Mouse (Mus musculus) CH12.LX (cell line): ENCODE measurements around the gene Thumpd2. TPM values are rescaled to one million over a fixed set of nuclear protein-coding genes. Genes with fewer than 3 reads are reported as not detected.

Source experiments
- DNase-seq: peaks from one replicate; pipeline ENCODE4 v3.0.0-alpha.2; 2013; ENCODE audit errors: extremely low read depth
- H3K27ac ChIP-seq: 2 replicates; pipeline ENCODE4 v1.5.1; 2012; ENCODE audit warnings: low read depth, mild to moderate bottlenecking, control low read depth, moderate library complexity; ENCODE audit not compliant: insufficient read depth
- H3K27me3 ChIP-seq: replicated peaks from 2 replicates; pipeline ENCODE3; 2012; ENCODE audit warnings: inconsistent platforms
- H3K36me3 ChIP-seq, 2 experiments: replicated peaks in 1 of 2; 2 replicates each; pipeline versions ENCODE3 to v1.6.1; 2012; ENCODE audit warnings: inconsistent platforms in 1 of 2, low read length in 1 of 2, mild to moderate bottlenecking in 1 of 2, mixed read lengths in 1 of 2, moderate library complexity in 1 of 2; ENCODE audit not compliant: control insufficient read depth in 1 of 2, insufficient read depth in 1 of 2
- H3K4me1 ChIP-seq, 2 experiments: 2 replicates each; pipeline ENCODE4 v1.6.1; 2012; ENCODE audit warnings: inconsistent platforms in 1 of 2, moderate library complexity in 1 of 2; ENCODE audit not compliant: insufficient read depth in 2 of 2, control insufficient read depth in 1 of 2
- H3K4me2 ChIP-seq: 2 replicates; pipeline ENCODE4 v1.6.1; 2012; ENCODE audit warnings: low read depth, mild to moderate bottlenecking, control low read depth; ENCODE audit not compliant: poor library complexity, insufficient read depth, severe bottlenecking
- H3K4me3 ChIP-seq, 3 experiments: fragments of 150-350 bp in 1 of 3; sonication (generic) in 1 of 3; replicated peaks in 1 of 3; 2 replicates each; pipeline versions ENCODE3 to v1.5.1; 2011 to 2012; ENCODE audit warnings: low read depth in 2 of 3, low read length in 2 of 3, mild to moderate bottlenecking in 2 of 3, moderate library complexity in 2 of 3, control low read depth in 1 of 3, improper control_type of control experiment in 1 of 3, inconsistent platforms in 1 of 3, mixed read lengths in 1 of 3; ENCODE audit not compliant: poor library complexity in 1 of 3
- H3K79me2 ChIP-seq: replicated peaks from 2 replicates; pipeline ENCODE4 v1.6.1; 2012; ENCODE audit warnings: mild to moderate bottlenecking, moderate library complexity; ENCODE audit not compliant: control insufficient read depth, poor library complexity, insufficient read depth, severe bottlenecking; ENCODE audit errors: extremely low read depth
- H3K9ac ChIP-seq: 2 replicates; pipeline ENCODE4 v1.6.1; 2012; ENCODE audit warnings: low read depth, mild to moderate bottlenecking, control low read depth, moderate library complexity; ENCODE audit not compliant: insufficient read depth
- H3K9me3 ChIP-seq: replicated peaks from 2 replicates; pipeline ENCODE3; 2012; ENCODE audit warnings: low read length, inconsistent platforms, mixed read lengths
- BHLHE40 ChIP-seq: IDR thresholded peaks from 2 replicates; pipeline ENCODE4 v1.6.1; 2011; ENCODE audit warnings: mild to moderate bottlenecking, low read depth, low read length, improper control_type of control experiment
- CHD1 ChIP-seq: IDR thresholded peaks from 2 replicates; pipeline ENCODE4 v1.6.1; 2012; ENCODE audit warnings: low read depth, low read length, improper control_type of control experiment, inconsistent platforms
- EP300 ChIP-seq: IDR thresholded peaks from 2 replicates; pipeline ENCODE4 v1.6.1; 2011; ENCODE audit warnings: low read length, improper control_type of control experiment
- GABPA ChIP-seq: IDR thresholded peaks from 2 replicates; pipeline ENCODE4 v1.6.1; 2012; ENCODE audit warnings: low read depth, low read length, improper control_type of control experiment, inconsistent platforms; ENCODE audit not compliant: insufficient replicate concordance
- HCFC1 ChIP-seq: IDR thresholded peaks from 2 replicates; pipeline ENCODE4 v1.6.1; 2012; ENCODE audit warnings: low read depth, mild to moderate bottlenecking, inconsistent platforms, low read length, improper control_type of control experiment
- IRF4 ChIP-seq: IDR thresholded peaks from 2 replicates; pipeline ENCODE4 v1.6.1; 2014; ENCODE audit warnings: low read depth, mild to moderate bottlenecking, inconsistent platforms, low read length, improper control_type of control experiment
- MAFK ChIP-seq: IDR thresholded peaks from 2 replicates; pipeline ENCODE4 v1.6.1; 2011; ENCODE audit warnings: low read length, improper control_type of control experiment; ENCODE audit not compliant: insufficient replicate concordance
- MAX ChIP-seq: IDR thresholded peaks from 2 replicates; pipeline ENCODE4 v1.6.1; 2011; ENCODE audit warnings: low read length, improper control_type of control experiment
- MEF2A ChIP-seq: IDR thresholded peaks from 2 replicates; pipeline ENCODE4 v1.6.1; 2014; ENCODE audit warnings: low read depth, mild to moderate bottlenecking, inconsistent platforms, low read length, improper control_type of control experiment, borderline replicate concordance
- MXI1 ChIP-seq: IDR thresholded peaks from 2 replicates; pipeline ENCODE4 v1.6.1; 2011; ENCODE audit warnings: mild to moderate bottlenecking, low read depth, low read length, improper control_type of control experiment
- NELFE ChIP-seq: IDR thresholded peaks from 2 replicates; pipeline ENCODE4 v1.6.1; 2011; ENCODE audit warnings: low read depth, low read length, improper control_type of control experiment
- SIN3A ChIP-seq: IDR thresholded peaks from 2 replicates; pipeline ENCODE4 v1.6.1; 2012; ENCODE audit warnings: low read length, improper control_type of control experiment, inconsistent platforms
- USF1 ChIP-seq: IDR thresholded peaks from 2 replicates; pipeline ENCODE4 v1.6.1; 2014; ENCODE audit warnings: low read depth, mild to moderate bottlenecking, inconsistent platforms, low read length, improper control_type of control experiment
- ZKSCAN1 ChIP-seq: IDR thresholded peaks from 2 replicates; pipeline ENCODE4 v1.6.1; 2012; ENCODE audit warnings: low read depth, inconsistent platforms, low read length, improper control_type of control experiment, borderline replicate concordance
- ZMIZ1 ChIP-seq: IDR thresholded peaks from 2 replicates; pipeline ENCODE4 v1.6.1; 2012; ENCODE audit warnings: low read depth, mild to moderate bottlenecking, inconsistent platforms, low read length, improper control_type of control experiment
- dilution Hi-C: fragments of 300-500 bp; cut with MboI; formaldehyde crosslinking; loops from 2 replicates; pipeline ENCODE4 v1.14.3; 2020; ENCODE audit warnings: low sequenced_read_pairs; ENCODE audit not compliant: extremely low pct_unique_long_range_greater_than_20kb, extremely low pct_ligation_motif_present
- in situ Hi-C: fragments of 300-500 bp; cut with MboI; formaldehyde crosslinking; loops from 3 replicates; pipeline ENCODE4 v1.14.3; 2019; ENCODE audit warnings: low sequenced_read_pairs, low pct_ligation_motif_present, low pct_unique_long_range_greater_than_20kb, mixed read lengths
- polyA plus RNA-seq: library from polyadenylated mRNA; unstranded; fragments of >175 nt; gene quantifications from 2 replicates; pipeline ENCODE4 v1.2.1, GENCODE M21; 2012; ENCODE audit warnings: low read depth; ENCODE audit not compliant: insufficient read length
- total RNA-seq, 2 experiments: library from RNA; depleted of rRNA; stranded (reverse); fragments of 300-350 nt in 1 of 2; fragments of >200 nt in 1 of 2; gene quantifications; 2 replicates each; pipeline ENCODE4 v1.2.3; 2012 to 2014

Gene Thumpd2
- total and polyA plus RNA-seq, 3 experiments = 5.4 to 9.0 (median 7.6) TPM

DNA sequence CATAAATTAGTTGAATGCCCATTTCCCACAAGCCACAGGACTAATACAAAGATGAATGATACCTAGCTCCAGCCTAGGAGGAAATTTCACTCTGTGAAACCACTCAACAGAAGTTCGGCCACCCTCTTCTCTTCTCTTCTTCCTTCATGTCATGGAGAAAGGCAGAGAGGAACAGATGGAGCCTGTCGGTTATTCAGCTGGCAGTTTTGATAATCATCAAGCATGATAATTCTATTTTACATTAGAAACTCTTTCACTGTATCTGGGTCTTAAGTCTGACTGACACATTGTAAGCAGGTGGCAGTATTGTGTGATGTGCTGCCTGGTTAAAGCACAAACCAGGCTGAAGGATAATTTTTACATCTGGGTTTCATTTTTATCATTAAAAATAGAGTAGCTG is 31.6 kb upstream of the Thumpd2 start (continued):
- TF ChIP-seq NELFE = no peak
- TF ChIP-seq GABPA = no peak

- Histone ChIP-seq H3K9me3 (no peaks in the 10 kb centered on the region), H3K9ac (no peak overlapping the region), H3K27ac (no peak overlapping the region), H3K4me1 (no peaks in the 10 kb centered on the region), H3K79me2 (no peaks in the 10 kb centered on the region), H3K36me3 (no peaks in the 10 kb centered on the region), H3K4me2 (no peak overlapping the region), H3K27me3 (no peaks in the 10 kb centered on the region), H3K4me3 (no peak overlapping the region)
- dilution Hi-C loops = no loop called here
- no peak for DNase-seq
- TF ChIP-seq SIN3A = no peak
- TF ChIP-seq MEF2A = no peak
- TF ChIP-seq EP300 = no peak
- no peak for TF ChIP-seq IRF4
- TF ChIP-seq HCFC1 = no peak
- no peak for TF ChIP-seq MAX
- no peak for TF ChIP-seq MXI1
- TF ChIP-seq USF1 = no peak
- TF ChIP-seq MAFK = no peak
- no peak for TF ChIP-seq CHD1
- no peak for TF ChIP-seq ZMIZ1
- no peak for TF ChIP-seq ZKSCAN1
- TF ChIP-seq, all 38 proteins: peak for 0
- in situ Hi-C loops = no loop called here
These were observed 27.9 kb upstream of the Thumpd2 start for GRCm38 (mm10) chr17:81092794-81093193.

GRCm38 (mm10) chr17:81088866-81089265 is 24.0 kb upstream of the Thumpd2 start:
- Histone ChIP-seq H3K4me2 (no peak overlapping the region), H3K4me3 (no peak overlapping the region), H3K36me3 (no peaks in the 10 kb centered on the region), H3K9ac (no peak overlapping the region), H3K9me3 (no peaks in the 10 kb centered on the region), H3K27ac (no peak overlapping the region), H3K27me3 (no peaks in the 10 kb centered on the region), H3K4me1 (no peaks in the 10 kb centered on the region; a peak in 1 of 4 replicates), H3K79me2 (no peaks in the 10 kb centered on the region)
- in situ Hi-C loops (no loop called here), dilution Hi-C loops (no loop called here)
- TF ChIP-seq BHLHE40 = no peak
- no peak for DNase-seq
